Mouse (Mus musculus) c-Kit-negative CD71-positive TER-119-positive erythroid progenitor cells, embryonic 14.5 days (primary cell): Measurements from ENCODE around the gene 1700010B08Rik.
"Not testable (repeated sequence)": the region's sequence is repeated elsewhere in the genome, so short reads cannot be mapped to it uniquely, and the experiment has no call there.

ENCODE experiments used
- DNase-seq: peaks from one replicate; pipeline ENCODE4 v3.0.0-alpha.2; 2013; ENCODE audit warnings: low read depth, low spot score

1700010B08Rik gene

DNA sequence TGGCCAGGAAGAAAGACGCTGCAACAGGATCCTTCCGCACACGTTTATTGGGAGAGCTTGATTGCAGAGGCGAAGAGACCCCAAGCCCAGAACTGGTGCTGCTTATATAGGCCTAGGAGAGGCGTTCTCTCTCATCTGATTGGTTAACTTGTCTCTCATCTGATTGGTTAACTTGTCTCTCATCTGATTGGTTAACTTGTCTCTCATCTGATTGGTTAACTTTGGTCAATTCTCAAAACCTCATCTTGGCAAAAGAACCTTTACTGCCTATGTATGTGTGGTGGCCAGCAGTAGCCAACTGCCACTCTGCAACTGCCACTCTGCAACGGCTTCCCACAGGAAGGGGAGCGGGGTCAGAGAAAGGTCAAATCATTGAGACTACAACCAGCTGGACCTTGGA is at the start of gene 1700010B08Rik:
Gene 1700010B08Rik (plus strand): TSS at position 301 of the 400 bp plus-strand sequence.
- not testable (repeated sequence) for DNase-seq

DNA sequence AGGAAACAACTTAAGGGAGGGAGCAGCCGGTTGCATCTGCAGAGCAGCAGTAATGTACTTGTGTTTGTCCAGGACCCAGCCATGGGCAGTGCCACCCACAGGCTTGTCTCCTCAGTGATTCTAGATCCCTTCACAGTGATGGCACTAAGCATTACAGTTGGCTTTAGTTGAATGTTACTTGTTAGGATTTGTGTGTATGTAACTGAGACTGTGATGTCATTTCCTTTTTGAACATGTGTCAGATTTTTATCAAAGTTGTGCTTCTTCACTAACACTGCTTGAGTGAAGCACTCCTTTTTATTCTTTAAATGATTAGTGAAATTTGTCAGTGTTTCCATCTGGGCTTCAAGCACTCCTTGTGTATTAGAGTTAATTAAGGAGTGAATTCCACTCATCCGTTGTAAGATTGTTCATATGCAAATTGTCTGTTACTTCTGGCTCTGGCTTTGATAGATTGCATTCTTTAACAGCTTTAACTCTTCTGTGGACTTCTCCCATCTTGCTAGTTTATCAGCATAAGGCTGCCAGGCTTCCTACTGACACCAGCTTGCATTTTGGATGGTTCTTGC is 46.8 kb upstream of the 1700010B08Rik start:
- DNase-seq = no peak

DNA sequence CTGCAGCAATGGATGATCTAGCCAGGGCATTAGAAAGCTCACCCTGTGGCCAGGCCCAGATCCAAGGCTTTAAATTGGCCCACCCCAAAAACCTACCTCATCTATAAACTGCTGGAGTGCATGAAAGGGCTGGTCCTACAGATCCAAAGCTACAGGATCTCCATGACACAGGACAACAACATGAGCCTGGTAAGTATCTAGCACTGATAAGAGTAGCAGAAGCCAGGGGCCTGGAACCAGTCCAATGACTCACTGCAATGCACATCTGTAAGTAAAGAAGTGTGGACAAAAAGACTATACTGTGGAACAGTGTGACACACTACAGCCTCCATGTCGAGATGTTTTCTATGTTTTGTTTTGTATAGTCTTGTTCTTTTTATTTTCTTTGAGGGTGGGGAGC is 45.7 kb upstream of the 1700010B08Rik start:
- no peak for DNase-seq

DNA sequence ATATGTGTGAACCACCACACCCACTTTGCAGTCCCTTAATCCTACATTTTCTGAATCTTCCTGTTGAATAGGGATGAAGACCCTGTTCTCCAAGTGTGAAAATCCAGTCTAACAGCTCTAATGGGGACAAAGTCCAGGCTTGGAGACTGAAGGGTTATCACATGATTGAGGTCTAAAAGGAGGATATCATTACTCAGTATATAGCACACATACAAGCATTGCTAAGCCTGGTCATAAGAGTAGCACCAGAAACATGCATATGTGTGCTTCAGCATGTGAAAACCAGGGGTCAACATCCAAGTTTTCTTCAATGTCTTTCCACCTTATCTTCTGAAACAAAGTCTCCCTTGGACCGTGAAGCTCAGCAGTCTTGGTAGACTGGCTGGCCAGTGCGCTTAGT is 40.6 kb upstream of the 1700010B08Rik start:
- no peak for DNase-seq

DNA sequence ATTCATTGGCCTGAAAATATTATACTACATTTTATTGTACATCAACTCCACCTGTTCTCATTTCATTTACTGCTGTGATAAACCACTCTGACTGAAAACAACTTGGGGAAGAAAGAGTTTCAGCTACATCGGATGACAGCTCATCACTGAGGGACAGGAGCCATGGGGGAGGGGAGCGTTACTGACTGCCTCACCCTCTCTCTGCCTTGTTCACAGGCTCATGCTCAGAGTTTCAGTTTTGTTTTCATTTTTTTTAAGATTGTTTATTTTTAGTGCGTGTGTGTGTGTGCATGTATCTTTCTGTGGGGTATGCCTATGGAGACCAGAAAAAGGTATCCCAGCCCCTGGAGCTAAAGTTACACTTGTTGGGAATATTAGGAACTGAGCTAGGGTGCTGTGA is 40.0 kb upstream of the 1700010B08Rik start:
- no peak for DNase-seq

DNA sequence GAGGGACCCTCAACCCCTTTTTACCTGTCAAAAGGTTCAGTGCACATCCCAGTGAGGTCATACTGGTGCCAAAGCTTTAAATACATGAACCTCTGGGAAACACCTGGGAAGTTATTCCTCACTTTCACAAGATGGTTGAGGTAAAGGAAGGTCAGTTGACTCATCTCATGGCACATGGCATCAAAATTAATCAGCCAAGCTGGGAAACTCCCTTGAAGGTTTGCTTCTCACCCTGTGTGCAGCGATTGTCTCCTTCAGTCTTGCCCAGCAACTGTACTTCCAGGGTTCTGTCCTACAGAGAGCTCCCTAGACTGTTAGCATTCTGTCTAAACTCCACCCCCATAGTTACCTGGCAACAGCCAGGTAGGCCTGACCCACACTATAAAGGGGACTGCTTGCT is 39.1 kb upstream of the 1700010B08Rik start:
- no peak for DNase-seq

DNA sequence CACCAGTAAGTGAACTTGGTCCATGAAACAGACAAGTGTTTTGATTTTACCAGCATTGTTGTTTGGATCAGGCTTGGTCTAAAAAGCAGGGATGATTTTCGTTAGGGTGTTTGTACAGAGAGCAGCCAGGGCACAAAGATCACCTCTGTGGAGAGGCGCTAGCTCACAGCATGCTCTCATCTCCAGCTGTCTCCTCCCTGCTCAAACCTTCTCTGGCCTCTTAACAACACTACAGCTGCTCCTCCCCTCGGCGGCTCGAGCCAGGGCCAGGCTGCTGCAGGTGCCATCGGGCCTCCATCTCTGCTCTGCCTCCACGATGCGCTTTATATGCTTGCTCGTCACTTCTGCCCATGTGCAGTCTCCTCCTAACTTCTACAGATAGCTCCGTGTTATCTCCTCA is 36.4 kb upstream of the 1700010B08Rik start:
- no peak for DNase-seq

DNA sequence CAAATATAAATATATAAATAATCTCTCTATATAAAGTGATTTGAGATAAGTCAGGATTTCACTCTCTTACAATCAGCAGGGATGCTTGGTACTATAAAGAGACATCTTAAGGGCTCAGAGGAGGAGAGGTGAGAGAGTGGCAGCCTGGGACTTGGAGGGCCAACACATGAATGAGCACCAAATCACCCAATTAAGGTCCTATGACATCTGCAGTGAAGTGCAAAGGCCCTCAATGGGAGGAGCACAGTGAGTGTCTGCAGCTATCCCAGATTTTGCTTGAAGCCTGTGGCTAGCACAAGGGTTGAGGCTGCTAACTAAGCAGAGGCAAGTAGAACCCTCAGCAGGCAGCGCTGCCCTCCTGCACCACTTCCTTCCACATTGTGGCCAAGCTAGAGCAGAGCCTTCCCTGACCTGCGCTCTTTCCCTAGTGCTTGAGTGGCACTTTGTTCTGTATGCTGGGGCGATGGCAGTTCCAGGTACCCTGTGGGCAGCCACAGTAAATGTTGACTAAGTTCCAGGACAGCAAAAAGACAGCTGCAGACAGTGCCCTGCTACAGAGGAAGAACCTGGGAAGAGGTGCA is 33.3 kb upstream of the 1700010B08Rik start:
- DNase-seq = no peak

DNA sequence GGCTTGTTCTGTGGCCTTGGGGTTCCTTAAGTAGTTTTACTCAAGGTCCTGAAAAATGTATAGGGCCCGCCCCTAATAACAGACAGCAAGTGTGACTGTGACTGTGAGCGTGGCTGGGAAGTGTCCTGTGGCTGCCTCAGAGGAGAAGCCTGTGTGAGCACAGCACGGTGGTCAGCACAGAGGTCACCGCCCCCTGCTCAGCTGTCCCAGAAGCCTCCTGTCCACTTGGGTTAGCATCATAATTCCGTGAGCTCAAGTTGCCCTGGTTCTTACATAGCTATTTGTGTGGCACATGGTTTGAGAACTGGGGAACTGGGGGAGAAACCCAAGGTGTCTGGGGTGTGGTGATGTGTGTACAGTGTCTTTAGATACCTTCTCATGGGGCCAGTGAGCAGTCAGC is 31.9 kb upstream of the 1700010B08Rik start:
- DNase-seq = no peak

DNA sequence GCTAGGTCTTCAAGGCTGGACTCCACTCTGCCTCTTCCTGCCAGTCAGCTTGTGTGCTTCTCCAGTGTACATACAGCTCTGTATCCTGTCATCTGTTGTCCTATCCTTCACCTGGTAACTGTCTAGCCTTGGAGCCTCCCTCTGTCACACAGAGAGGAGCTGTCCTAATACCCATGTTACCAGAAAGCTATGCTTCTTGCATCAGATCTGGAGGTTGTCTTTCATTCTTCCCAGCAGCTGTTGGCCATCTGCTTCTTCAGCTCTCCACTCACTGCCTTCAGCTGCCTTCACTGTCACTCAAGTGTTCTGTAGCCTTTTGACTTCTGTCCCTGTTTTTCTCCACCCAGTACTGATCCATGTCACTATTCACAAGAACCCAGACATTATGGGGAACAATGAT is 29.4 kb upstream of the 1700010B08Rik start:
- no peak for DNase-seq

DNA sequence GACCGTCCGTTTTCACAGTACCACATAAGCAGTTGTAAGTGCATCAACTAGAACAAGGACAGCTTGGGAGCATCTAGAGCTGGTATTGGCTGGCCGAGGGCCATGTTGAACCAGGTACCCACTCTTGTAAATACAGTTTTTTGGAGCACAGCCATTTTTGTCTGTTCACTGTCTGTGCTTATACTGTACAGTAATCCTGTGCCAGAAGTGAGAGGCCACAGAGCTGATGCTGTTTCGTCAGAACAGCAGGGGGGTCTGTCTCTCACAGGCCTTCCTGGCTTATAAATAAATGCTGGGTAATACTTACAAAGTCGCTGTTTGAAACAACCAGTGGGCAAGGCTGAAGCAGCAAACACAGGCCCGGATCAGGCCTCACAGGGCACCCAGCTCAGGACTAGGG is 27.5 kb upstream of the 1700010B08Rik start:
- no peak for DNase-seq

DNA sequence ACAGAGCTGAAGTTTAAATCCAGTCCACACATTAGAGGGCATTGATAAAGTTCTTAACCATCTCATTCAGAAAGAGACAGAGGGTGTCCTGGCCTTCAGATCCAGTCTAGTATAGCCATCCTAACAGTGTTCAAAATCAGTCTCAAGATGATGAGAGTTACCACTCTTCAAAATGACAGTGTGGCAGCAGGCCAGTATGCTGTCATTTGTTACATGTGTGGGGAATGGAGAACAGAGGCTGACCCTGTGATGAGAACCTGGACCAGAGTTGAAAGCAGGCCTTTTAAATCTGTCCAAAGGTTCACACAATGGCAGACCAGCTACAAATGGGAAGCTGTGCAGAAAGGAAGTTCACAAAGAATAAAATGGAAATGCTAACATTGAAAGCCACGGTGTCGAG is 26.5 kb upstream of the 1700010B08Rik start:
- DNase-seq = no peak

DNA sequence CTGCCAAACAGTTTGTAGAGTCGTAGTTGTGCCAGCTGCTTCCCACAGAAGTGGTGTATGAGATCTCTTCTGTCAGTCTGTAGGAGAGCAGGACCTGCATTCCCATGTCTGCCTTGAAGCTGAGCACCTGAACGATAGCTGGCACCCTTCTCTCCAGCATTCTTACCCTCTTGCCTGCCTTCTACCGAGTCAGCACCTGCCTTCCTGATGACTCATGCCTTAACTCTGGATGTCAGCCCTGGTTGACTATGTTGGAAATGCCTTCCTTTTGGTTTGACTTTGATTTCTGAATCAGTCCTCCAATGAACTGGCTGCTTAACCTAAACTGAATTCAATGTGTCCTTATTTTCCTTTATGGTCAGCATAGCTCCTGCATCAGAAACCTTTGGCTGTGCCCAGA is 20.4 kb upstream of the 1700010B08Rik start:
- no peak for DNase-seq

DNA sequence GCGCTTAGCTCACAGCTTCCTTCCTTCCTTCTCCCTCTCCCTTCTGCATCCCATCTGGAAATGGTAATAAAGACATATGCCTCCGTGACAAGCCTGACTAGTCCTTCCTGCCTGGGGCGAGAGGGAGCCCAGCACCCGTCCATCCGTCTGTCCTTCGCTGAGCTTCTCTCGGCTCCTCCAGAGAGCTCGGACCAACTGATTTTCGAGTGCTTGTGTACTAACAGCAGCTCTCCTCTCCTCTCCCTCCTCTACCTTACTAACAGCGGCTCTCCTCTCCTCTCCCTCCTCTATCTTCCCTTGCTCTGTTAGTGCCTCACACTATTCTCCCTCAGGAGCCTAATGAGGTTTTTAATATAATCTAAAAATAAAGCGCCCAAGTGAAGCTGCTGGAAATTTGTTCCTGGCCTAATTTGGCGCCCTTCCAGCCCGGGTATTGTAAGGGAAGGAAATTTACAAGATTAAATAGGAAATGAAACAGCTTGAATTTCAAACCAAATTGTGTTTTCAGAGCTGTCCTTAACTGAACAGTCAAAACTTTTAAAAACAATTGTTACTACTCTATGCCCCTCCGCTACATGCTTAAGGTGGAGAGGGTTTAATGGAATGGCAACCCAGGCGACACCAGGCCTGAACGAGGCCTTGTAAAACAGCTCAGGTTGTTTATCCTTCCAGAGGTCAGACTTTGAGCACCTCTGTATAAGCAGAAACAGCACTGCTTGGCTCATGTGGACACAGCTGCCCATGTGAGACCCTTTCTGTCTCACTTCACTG is 16.9 kb upstream of the 1700010B08Rik start:
- no peak for DNase-seq

DNA sequence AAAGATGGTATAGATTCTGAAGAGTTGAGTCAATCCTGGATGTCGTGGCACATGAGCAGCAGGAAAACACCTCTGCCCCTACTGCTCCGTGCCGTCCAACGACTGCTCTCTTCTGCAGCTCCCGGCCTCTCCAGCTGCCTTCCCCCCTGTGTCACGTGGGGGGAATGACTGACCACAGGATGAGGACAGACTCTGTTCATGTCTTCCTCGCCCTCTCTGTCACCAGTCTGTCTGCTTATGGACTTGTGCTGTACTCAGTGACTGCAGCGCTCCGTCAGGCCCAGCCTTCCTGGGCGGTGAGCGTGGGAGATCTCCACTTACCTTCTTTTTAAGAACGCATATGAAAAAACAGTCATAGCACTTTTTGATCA is 16.4 kb upstream of the 1700010B08Rik start:
- DNase-seq = no peak

DNA sequence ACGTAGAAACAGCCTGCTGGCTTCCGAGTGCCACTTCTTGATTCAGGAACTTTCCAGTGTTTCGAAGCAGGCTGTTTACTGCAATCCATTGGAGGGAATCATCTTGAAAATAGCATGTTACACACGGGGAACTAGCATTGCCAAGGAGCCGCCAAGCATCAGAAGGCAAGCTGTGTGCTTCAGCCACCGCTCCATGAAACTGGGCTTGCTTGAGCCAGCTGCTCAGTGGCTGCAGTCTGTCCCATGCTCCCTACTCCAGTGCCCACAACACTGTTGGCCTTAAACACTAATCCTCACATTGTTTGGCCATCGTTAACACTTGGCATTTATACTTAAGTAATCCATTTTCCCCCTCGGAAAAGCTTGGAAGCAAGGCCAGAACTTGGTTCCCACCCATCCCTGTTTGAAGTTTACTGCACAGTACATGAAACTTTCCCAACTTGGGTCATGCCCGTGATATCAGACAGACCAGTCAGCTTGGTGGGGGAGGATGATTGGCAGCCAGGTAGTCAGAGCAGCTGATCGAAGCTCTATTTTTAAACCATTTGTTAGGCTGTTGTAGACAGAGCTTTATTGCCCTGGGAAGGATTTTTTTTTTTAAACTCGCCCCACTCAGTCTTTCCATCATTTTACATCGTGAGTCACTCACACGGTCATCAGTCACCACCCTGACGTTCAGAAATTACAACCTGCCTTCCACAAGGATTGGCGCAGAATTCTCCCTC is 13.2 kb upstream of the 1700010B08Rik start:
- DNase-seq = no peak

DNA sequence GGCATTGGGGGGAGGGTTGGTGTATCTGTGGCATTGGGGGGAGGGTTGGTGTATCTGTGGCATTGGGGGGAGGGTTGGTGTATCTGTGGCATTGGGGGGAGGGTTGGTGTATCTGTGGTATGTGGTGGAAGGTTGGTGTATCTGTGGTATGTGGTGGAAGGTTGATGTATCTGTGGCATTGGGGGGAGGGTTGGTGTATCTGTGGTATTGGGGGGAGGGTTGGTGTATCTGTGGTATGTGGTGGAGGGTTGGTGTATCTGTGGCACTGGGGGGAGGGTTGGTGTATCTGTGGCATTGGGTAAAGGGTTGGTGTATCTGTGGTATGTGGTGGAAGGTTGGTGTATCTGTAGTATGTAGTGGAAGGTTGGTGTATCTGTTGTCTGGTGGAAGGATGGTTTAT is 11.6 kb upstream of the 1700010B08Rik start:
- not testable (repeated sequence) for DNase-seq

DNA sequence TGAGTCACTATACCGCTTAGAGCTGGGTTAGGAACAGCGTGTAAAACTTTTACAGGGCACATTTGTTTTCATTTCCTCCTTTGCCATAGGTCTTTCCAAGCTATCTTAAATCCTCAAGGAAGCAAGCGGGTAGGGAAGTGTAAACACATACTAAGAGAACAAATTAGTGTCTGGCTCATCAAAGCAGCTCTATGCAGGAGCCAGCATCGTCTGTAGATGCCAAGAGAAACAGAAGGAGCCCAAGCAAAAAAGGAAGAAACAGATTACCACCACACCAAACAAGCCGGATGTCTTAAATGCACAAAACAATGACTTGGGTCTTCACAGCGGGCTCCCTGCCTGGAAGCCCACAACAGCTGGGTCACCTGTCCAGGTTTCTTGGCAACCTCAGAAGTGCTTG is 9.0 kb upstream of the 1700010B08Rik start:
- DNase-seq = no peak

DNA sequence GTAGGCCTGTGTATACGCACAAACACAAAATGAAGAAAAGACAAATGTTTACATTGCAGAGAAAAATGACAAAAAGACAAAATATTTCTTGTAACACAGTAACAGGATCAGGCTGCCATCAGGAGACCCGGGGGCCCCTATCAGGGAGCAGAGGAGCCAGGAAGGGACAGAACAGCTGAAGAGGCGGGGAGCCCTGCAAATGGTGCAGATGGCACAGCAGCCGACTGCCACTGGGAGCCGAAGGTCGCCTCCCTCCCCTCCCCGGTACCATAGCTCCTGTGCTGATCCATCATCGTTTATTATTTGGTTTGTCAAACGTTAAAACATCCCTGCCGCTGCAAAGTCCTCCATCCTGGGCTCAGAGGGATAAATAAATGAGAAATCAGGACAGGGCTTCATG is 6.6 kb upstream of the 1700010B08Rik start:
- no peak for DNase-seq

DNA sequence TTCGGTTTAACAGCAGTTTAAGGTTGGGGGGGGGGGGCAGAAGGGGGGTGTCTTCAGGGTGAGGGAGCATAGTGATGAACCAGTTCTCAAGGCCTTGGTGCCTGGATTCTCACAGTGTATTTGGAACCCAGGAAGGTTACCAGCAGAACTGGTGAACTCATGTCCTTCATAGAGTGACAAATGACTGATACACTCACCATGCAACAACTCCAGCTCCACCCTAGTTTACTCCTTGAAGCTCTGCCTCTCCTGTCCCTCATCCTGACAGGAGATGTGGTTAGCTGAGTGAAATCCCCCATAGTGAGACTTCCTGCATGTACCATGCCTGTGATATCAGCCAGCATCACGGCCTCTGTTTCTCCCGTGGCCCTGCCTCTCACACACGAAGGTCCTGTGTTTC is 6.0 kb upstream of the 1700010B08Rik start:
- no peak for DNase-seq

DNA sequence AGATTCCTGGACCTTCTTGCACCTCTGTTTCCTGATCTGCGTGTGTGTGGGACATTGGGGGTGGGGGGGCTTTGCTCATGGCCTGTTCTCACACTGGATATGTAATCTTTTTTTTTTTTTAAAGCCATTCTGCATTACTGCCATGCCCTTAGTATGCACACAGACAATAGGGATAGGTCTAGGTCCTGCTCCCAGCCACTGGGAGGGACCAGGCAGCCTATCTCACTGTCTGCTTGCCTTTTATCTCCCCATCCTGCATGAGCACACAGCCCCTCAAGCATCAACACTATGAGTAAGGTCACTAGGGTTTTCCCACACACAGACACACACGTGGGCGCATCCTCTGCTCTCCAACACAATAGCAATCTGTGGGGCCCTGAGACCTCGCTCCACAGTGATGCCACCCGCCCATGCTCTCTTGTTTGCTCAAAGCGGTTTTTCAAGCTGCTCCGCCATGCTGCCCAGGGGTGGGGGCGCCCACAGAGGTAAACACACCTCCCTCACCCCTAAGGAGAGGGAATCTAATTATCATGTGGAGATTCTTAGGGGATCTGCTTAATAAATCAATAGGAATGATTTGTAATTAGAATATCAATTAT is 4.5 kb upstream of the 1700010B08Rik start:
- no peak for DNase-seq

DNA sequence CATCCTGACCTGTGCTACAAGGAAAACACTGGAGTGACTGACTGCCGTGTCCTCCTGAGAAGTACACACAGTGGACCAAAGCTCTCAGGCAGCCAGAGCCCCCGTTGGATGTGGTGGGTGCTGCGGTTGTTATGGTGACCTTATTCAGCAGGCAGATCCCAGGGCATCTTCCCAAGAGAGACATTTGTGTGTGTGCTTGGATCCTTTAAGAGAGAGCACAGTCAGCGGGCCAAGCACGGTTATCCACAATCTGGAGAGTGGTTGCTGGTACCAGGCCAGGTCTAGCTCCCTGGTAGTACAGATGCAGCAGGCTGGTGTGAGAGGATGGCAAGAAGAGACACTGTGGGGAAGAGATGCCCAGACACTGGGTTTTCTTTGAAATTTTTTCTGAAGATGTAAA is 2.2 kb upstream of the 1700010B08Rik start:
- DNase-seq = no peak
